Mouse (Mus musculus): ENCODE measurements at regions not wholly inside any gene's neighbourhood (a gene's known extent, or its start where the extent isn't known, plus 50 kb on each side); places are given as distances from the start of the nearest gene placed in this dataset.
A peak's percentile ranks its signal among the peaks of the same experiment; 100 is the strongest.

DNA sequence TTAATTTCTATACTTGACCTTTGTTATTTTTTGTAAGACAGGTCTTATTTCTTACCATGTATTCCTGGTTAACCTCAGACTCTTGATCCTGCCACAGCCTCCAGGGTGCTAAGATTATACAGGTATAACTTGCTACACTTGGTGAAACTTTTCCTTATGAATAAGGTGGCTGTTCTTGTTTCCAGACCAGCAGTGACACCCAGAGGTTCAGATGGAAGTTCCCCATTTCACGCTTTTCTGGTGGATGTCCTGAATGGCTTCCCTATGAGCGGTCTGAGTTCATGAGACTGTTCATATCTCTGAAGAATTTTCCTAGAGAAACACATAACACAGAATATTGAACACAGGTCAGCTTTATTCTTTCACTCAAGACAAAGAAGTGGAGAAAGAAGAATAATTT, 258.4 kb downstream of the Lrriq3 start:
- peak; percentile 10 to 72; a peak in 2 of 4 replicates for TF ChIP-seq CTCF (conservative IDR thresholded peaks at IDR 0.05 in 1 of 2, IDR thresholded peaks at IDR 0.05 in 1 of 2; ENCODE audit: low read depth in 2 of 2, low read length in 2 of 2)
- TF ChIP-seq HCFC1 (IDR thresholded peaks at IDR 0.05; ENCODE audit: low read depth, low read length): no peak
- no peak for TF ChIP-seq USF1 (IDR thresholded peaks at IDR 0.05; ENCODE audit: low read depth, low read length)
- peak; percentile 81 for TF ChIP-seq RAD21 (IDR thresholded peaks at IDR 0.05; ENCODE audit: low read depth, low read length)
- TF ChIP-seq MEF2A (IDR thresholded peaks at IDR 0.05; ENCODE audit: borderline replicate concordance, low read depth, low read length): no peak
- no peak for TF ChIP-seq JUN (IDR thresholded peaks at IDR 0.05; ENCODE audit: insufficient read depth, low read depth, low read length)
- no peak for TF ChIP-seq ZC3H11A (IDR thresholded peaks at IDR 0.05; ENCODE audit: low read depth, low read length)
- TF ChIP-seq NRF1 (IDR thresholded peaks at IDR 0.05; ENCODE audit: low read depth, low read length): no peak
- TF ChIP-seq MXI1 (IDR thresholded peaks at IDR 0.05; ENCODE audit: low read depth, low read length): no peak
- no peak for TF ChIP-seq POLR2AphosphoS2 (IDR thresholded peaks at IDR 0.05; ENCODE audit: low read depth, low read length)
- no peak for TF ChIP-seq BHLHE40 (IDR thresholded peaks at IDR 0.05; ENCODE audit: low read depth, low read length)
- TF ChIP-seq JUND (conservative IDR thresholded peaks at IDR 0.05; ENCODE audit: low read depth, low read length): no peak
- no peak for TF ChIP-seq POLR2A (IDR thresholded peaks at IDR 0.05; ENCODE audit: low read depth, low read length)
- no peak for TF ChIP-seq UBTF (IDR thresholded peaks at IDR 0.05; ENCODE audit: low read depth, low read length)
